Mouse (Mus musculus) spleen, adult 2 months (tissue): ENCODE measurements around the gene Gm11020.

Experiments
- CTCF ChIP-seq: fragments of 200-500 bp; IDR thresholded peaks from 2 replicates; pipeline ENCODE4 v1.5.1; 2011; ENCODE audit warnings: mild to moderate bottlenecking, inconsistent platforms; ENCODE audit not compliant: insufficient read depth, insufficient read length, insufficient replicate concordance; ENCODE audit errors: extremely low read depth
- POLR2A ChIP-seq: fragments of 200-500 bp; IDR thresholded peaks from 2 replicates; pipeline ENCODE4 v1.6.1; 2011; ENCODE audit warnings: low read depth, low read length, inconsistent platforms

DNA sequence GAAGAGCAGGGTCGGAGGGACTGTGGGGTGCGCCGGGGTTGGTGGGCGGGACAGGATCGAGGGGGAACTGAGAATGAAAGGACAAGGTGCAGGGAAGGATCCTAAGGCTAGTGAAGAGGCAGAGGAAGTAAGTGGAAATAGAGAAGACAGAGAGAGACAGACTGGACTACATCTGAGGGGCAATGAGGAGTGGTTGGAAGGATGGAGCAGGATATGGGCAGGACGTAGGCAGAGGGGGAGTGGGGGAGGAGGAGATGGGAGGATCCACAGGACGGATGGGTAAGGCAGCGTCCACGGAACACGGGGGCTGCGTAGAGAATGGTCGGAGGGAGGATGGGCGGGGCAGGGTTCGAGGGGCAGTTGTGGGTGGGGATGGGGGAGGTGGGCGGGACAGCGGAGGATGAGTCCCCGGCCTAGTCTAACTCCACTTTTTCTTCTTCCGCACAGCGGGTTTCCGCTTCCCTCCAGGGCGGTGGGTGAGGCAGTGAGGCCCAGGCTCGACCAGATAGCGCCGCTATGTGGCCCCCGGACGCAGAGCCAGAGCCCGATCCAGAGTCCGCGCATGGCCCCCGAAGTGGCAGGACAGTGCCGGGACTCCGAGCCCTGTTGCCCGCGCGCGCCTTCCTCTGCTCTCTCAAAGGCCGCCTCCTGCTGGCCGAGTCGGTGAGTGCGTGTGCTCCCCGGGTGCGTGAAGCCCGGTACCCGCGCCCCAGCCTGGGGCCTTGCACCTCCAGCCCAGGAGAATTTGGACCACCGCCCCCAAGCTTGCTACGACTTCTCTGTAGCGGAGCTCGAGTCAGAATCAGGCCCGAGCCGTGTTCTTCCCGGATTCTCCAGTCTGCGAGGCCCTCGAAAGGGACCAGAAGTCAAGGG lies 19.1 kb downstream of the Gm11020 start:
- no peak; the same call in 1 of the 2 replicates for TF ChIP-seq POLR2A
- TF ChIP-seq CTCF, result peak; percentile 34; the same call in 1 of the 2 replicates
